Mouse (Mus musculus) limb, embryonic 14.5 days (tissue): ENCODE results near the gene Zzz3. TPM values are rescaled to one million over a fixed set of nuclear protein-coding genes. Genes with fewer than 3 reads are reported as not detected.
A peak's percentile ranks its signal among the peaks of the same experiment; 100 is the strongest.

Experiments used
- ATAC-seq: fragments of 200-750 bp; cut with Nextera tagmentation; 2 replicates; pipeline ENCODE4 v1.8.0; 2017; ENCODE audit warnings: low read depth, moderate number of reproducible peaks, moderate TSS enrichment; ENCODE audit not compliant: low FRiP score
- DNase-seq: peaks from one replicate; pipeline ENCODE4 v3.0.0-alpha.2; 2015; ENCODE audit warnings: low spot score
- H3K27ac ChIP-seq: fragments of 300-500 bp; sonication (generic); replicated peaks from 2 replicates; pipeline ENCODE4 v1.5.1; 2014; ENCODE audit warnings: low read depth, mild to moderate bottlenecking, low read length, moderate library complexity, mixed read lengths
- H3K27me3 ChIP-seq: fragments of 300-500 bp; sonication (generic); 2 replicates; pipeline ENCODE4 v1.6.1; 2014; ENCODE audit warnings: low read length, mixed read lengths; ENCODE audit not compliant: control insufficient read depth, insufficient read depth
- H3K36me3 ChIP-seq: fragments of 300-500 bp; sonication (generic); 2 replicates; pipeline ENCODE4 v1.6.1; 2014; ENCODE audit warnings: mild to moderate bottlenecking, low read length, moderate library complexity, mixed read lengths; ENCODE audit not compliant: control insufficient read depth, insufficient read depth
- H3K4me1 ChIP-seq: fragments of 300-500 bp; sonication (generic); 2 replicates; pipeline ENCODE4 v1.6.1; 2014; ENCODE audit warnings: antibody characterized with exemption, low read length, mixed read lengths; ENCODE audit not compliant: control insufficient read depth, insufficient read depth
- H3K4me2 ChIP-seq: fragments of 300-500 bp; sonication (generic); replicated peaks from 2 replicates; pipeline ENCODE4 v1.6.1; 2014; ENCODE audit warnings: low read depth, mild to moderate bottlenecking, low read length, moderate library complexity; ENCODE audit not compliant: severe bottlenecking
- H3K4me3 ChIP-seq: fragments of 300-500 bp; sonication (generic); replicated peaks from 2 replicates; pipeline ENCODE4 v1.5.1; 2014; ENCODE audit warnings: low read length
- H3K9ac ChIP-seq: fragments of 300-500 bp; sonication (generic); 2 replicates; pipeline ENCODE4 v1.6.1; 2014; ENCODE audit warnings: mild to moderate bottlenecking, low read depth, low read length, moderate library complexity; ENCODE audit not compliant: severe bottlenecking
- H3K9me3 ChIP-seq: fragments of 300-500 bp; sonication (generic); 2 replicates; pipeline ENCODE4 v1.6.1; 2016; ENCODE audit warnings: low read length; ENCODE audit not compliant: control insufficient read depth
- POLR2A ChIP-seq: fragments of 200-500 bp; IDR thresholded peaks from 2 replicates; pipeline ENCODE4 v1.8.0; 2012; ENCODE audit warnings: inconsistent platforms, mild to moderate bottlenecking, moderate library complexity, borderline replicate concordance; ENCODE audit not compliant: insufficient read depth, insufficient read length; ENCODE audit errors: extremely low read depth
- WGBS: fragments of 180-500 bp; shearing (Covaris S2); extraction: QIAGEN DNeasy Blood & Tissue Kit; methylation state at CpG from one replicate; pipeline ENCODE4 v1.1.7; 2014; 5-methylcytosine and 5-hydroxymethylcytosine counted together
- polyA plus RNA-seq, 2 experiments: library from polyadenylated mRNA; depleted of rRNA in 1 of 2; stranded (reverse) in 1 of 2; unstranded in 1 of 2; fragments of >200 nt; fragmentation: Nextera tagmentation in 1 of 2; extraction: Ambion mirVana in 1 of 2; gene quantifications; 2 replicates each; pipeline versions ENCODE4 v1.2.1 to v1.2.3; 2012 to 2014

The Zzz3 gene
- polyA plus RNA-seq, 2 experiments = 36.8 to 53.6 TPM

DNA sequence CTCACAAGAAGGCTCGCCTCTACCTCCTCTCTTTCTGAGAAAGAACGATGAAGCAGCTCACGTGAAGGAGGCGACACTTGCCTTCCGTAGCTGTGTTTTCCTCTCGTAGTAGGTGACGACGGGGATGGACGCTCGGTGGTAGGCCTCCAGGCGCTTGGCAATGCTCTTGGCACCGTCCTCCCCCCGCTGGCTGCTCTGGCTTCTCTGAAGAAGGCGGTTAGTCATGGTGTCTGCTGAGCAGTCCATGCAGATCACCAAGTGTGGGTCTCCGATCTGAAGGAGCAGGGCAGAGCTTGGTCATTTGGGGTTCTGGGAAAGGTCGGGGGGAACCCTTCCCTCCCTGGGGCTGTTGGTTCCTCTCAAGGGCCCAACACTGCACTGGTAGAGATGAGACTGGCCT is 77.4 kb downstream of the Zzz3 start:
- TF ChIP-seq POLR2A = no peak

DNA sequence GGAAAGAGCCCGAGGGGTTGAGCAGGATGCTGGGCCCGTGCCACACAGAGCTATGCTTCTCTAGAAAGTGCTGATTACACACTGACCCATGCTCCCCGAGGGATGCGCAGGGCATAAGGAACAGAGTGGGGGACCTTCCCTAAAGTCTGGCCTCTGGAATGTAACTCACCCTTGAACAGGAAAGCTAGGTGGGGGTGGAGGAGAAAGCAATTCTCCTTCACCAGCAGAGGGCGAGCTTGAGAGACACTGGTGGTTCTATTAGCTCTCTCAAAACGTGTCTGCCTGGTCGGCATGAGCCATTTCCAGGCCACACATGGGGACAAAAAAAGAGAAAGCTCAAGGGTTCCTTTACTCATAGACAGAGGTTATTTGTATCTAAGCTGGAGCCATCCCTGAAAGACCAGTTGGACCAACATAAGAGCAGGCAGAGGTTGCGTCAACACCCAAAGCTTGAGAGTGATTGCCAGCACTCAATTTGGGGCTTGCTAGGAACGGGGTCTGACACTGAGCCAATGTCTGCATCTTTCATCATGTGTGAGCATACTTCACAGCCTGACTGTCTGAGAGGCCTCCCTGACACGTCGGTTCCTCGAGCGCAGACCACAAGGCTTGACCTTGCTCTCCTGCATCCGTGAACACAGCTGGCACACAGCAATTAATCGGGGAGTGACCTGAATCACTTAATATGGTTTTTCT is 79.5 kb downstream of the Zzz3 start:
- H3K27me3 ChIP-seq = no peaks in the 10 kb centered on the region
- no peak for TF ChIP-seq POLR2A
- ATAC-seq = no peak
- H3K9ac ChIP-seq = no peak overlapping the region
- no peaks in the 10 kb centered on the region for H3K36me3 ChIP-seq
- no peaks in the 10 kb centered on the region for H3K9me3 ChIP-seq
- H3K4me2 ChIP-seq = no peak overlapping the region
- no peak overlapping the region for H3K4me3 ChIP-seq
- H3K4me1 ChIP-seq = peaks cover 8% of the 10 kb centered on the region; the same call in 1 of the 2 replicates
- peak; percentile 70 for DNase-seq
- WGBS = 57% methylated on average over 15 of the region's 15 CpGs
- no peak overlapping the region for H3K27ac ChIP-seq

More for the DNA sequence above, 77.4 kb downstream of the Zzz3 start:
- Histone ChIP-seq H3K27ac (no peak overlapping the region), H3K4me1 (peaks cover 5% of the 10 kb centered on the region; the same call in 1 of the 2 replicates), H3K9me3 (no peaks in the 10 kb centered on the region), H3K4me3 (no peak overlapping the region), H3K4me2 (no peak overlapping the region), H3K9ac (no peak overlapping the region), H3K27me3 (no peaks in the 10 kb centered on the region), H3K36me3 (no peaks in the 10 kb centered on the region)
- DNase-seq (no peak), ATAC-seq (no peak)
- 81% methylated on average over 16 of the region's 16 CpGs for WGBS

DNA sequence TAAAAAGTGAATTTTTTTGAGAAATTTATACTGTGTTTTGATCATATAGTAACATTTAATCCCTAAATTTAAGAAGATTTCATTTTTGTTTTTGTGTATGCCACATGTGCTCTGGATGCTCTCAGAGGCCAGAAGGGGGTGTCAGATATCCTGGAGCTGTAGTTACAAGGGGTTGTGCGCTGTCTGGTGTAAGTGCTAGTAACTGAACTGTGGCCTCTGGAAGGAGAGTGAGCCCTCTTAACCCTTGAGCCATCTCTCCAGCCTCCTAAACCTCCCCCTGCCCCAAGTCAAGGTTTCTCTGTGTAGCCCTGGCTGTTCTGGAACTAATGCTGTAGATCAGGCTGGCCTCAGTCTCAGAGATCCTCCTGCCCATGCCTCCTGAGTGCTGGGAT is 80.0 kb downstream of the Zzz3 start:
- no peak for TF ChIP-seq POLR2A
- no peak for DNase-seq

DNA sequence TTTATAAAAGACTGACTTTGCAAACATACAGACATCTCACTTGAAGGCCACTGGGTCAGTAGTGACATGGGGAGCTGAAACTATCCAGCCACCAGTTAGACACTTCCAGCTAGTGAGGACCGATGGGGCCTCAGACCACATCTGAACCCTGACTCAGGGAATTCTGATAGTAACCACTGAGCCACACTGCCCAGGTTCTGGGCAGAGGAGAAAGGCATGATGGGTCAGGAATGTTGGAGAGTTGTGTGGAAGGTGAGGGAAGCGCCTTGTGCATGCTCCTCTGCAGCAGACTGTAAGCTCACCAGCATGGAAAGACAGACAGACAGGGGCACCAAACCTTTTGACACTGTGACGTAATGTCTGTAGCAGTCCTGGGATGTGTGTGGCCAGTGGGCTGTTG is 80.6 kb downstream of the Zzz3 start:
- Histone ChIP-seq H3K9me3 (no peaks in the 10 kb centered on the region), H3K4me1 (peaks cover 8% of the 10 kb centered on the region; the same call in 1 of the 2 replicates), H3K36me3 (no peaks in the 10 kb centered on the region), H3K27ac (no peak overlapping the region), H3K4me2 (no peak overlapping the region), H3K27me3 (no peaks in the 10 kb centered on the region), H3K4me3 (no peak overlapping the region), H3K9ac (no peak overlapping the region)
- WGBS = 87% methylated on average over 3 of the region's 3 CpGs
- DNase-seq (no peak), ATAC-seq (no peak)
- no peak for TF ChIP-seq POLR2A

More for the DNA sequence above, 80.0 kb downstream of the Zzz3 start:
- 77% methylated on average over 1 of the region's 1 CpGs for WGBS
- Histone ChIP-seq H3K27me3 (no peaks in the 10 kb centered on the region), H3K4me1 (peaks cover 8% of the 10 kb centered on the region; the same call in 1 of the 2 replicates), H3K4me2 (no peak overlapping the region), H3K27ac (no peak overlapping the region), H3K4me3 (no peak overlapping the region), H3K36me3 (no peaks in the 10 kb centered on the region), H3K9me3 (no peaks in the 10 kb centered on the region), H3K9ac (no peak overlapping the region)
- no peak for ATAC-seq

DNA sequence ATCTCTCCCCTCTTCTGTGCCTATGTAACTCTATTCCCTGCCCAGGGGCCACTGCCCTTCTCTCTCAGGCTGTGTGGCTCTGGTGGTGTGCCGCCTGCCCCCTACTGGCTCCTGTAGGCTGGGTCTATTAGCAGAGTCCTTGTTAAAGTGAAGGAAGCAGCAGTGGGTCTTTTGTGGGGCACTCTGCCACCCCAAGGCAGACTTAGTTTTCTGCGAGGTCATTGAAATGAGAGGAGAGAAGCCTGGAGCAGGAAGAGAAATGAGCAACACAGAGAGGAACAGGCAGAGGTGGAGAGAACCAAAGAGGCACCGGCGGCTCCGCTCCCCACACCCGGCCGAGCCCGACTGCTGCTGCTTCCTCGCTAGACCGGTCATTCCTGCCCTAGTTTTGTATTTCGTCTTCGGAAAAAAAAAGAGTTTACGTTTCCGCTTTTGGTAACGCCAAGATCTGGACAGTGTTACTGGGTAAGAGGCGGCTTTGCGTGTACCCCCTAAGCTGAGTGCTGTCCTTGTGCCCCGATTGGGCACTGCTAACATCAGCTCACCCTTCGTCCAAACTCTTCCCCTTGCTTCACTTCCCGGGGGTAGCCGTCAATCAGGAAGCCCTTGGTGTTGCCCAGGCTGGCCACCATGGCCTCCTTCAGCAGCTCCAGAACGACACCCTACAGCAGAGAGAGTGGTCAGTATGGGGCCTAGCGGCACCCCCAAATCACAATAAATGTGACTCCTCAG is 82.7 kb downstream of the Zzz3 start:
- DNase-seq (peak; percentile 69), ATAC-seq (peak; percentile 72)
- Histone ChIP-seq H3K9me3 (no peaks in the 10 kb centered on the region), H3K4me1 (peaks cover 8% of the 10 kb centered on the region; the same call in 1 of the 2 replicates), H3K27me3 (no peaks in the 10 kb centered on the region), H3K27ac (0 out of 2 replicates have a peak overlapping the region, but pooled peaks have one; percentile 20), H3K4me2 (peak overlapping the region; percentile 66), H3K4me3 (peak overlapping the region; percentile 36), H3K36me3 (no peaks in the 10 kb centered on the region), H3K9ac (peak overlapping the region; percentile 29)
- 3% methylated on average over 23 of the region's 23 CpGs for whole genome bisulfite sequencing
- TF ChIP-seq POLR2A = no peak
